ENCODE assay signal across 22 mouse cellular contexts in genomic region chr2:180545046-180545445, GRCm38 (mm10). TPM values are rescaled to one million over a fixed set of nuclear protein-coding genes. Genes with fewer than 3 reads are reported as not detected.
DNase-seq lines count a peak whose midpoint lies in the region; ATAC-seq and TF ChIP-seq lines count a peak whose summit lies in the region.
"Had no signal": no experiment of that assay in that cellular context is flagged by ENCODE, and none has a peak within 500 bp of the region (broad histone marks: within the 10 kb centered on the region; RNA-seq: fewer than 3 reads in every experiment).

No protein-coding gene starts in this region.

- no peak for TF ChIP-seq CTCF in liver, postnatal 0 days (IDR thresholded peaks at IDR 0.05; ENCODE audit: low read depth)
- no peak for TF ChIP-seq CTCF in thymus, adult 2 months (IDR thresholded peaks at IDR 0.05; ENCODE audit: borderline replicate concordance, control insufficient read depth, extremely low read depth, insufficient read depth, low read length, poor library complexity)

- H3K4me1 ChIP-seq in liver, embryonic 12.5 days: no peaks in the 10 kb centered on the region
- H3K4me1 ChIP-seq in liver, postnatal 0 days (ENCODE audit: insufficient read depth): no peaks in the 10 kb centered on the region
- H3K4me1 ChIP-seq in thymus, adult 2 months (replicated peaks; ENCODE audit: control insufficient read depth, insufficient read depth, low read length): no peaks in the 10 kb centered on the region
- H3K4me1 ChIP-seq in brown adipose tissue, adult 24 weeks (ENCODE audit: control insufficient read depth, insufficient read depth, insufficient read length, low read length): no peaks in the 10 kb centered on the region

- H3K9me3 ChIP-seq in liver, embryonic 12.5 days (replicated peaks): no peaks in the 10 kb centered on the region
- H3K9me3 ChIP-seq in liver, postnatal 0 days (ENCODE audit: low read length): no peaks in the 10 kb centered on the region
- H3K9me3 ChIP-seq: embryonic facial prominence, embryonic 12.5 days; forebrain, embryonic 15.5 days; heart, embryonic 10.5 days; hindbrain, embryonic 12.5 days had no signal

- no peak overlapping the region for H3K27ac ChIP-seq in liver, embryonic 12.5 days
- H3K27ac ChIP-seq in liver, postnatal 0 days (ENCODE audit: low read depth): no peak overlapping the region
- no peak overlapping the region for H3K27ac ChIP-seq in thymus, adult 2 months (ENCODE audit: control insufficient read depth, insufficient read depth, low read length)
- H3K27ac ChIP-seq in brown adipose tissue, adult 24 weeks (replicated peaks; ENCODE audit: low read depth, low read length): no peak overlapping the region
- H3K27ac ChIP-seq: embryonic facial prominence, embryonic 12.5 days; heart, embryonic 10.5 days; hindbrain, embryonic 12.5 days had no signal

- TF ChIP-seq EP300 in liver, postnatal 0 days (IDR thresholded peaks at IDR 0.05; ENCODE audit: low read depth): no peak

- H3K36me3 ChIP-seq in liver, embryonic 12.5 days: no peaks in the 10 kb centered on the region
- no peaks in the 10 kb centered on the region for H3K36me3 ChIP-seq in liver, postnatal 0 days (replicated peaks; ENCODE audit: insufficient read depth, low read length)
- no peaks in the 10 kb centered on the region for H3K36me3 ChIP-seq in thymus, adult 2 months (ENCODE audit: control insufficient read depth, insufficient read depth, low read length)
- H3K36me3 ChIP-seq: embryonic facial prominence, embryonic 12.5 days; forebrain, embryonic 15.5 days; heart, embryonic 10.5 days; hindbrain, embryonic 12.5 days had no signal

- no peak for ATAC-seq in liver, embryonic 12.5 days
- no peak for ATAC-seq in liver, postnatal 0 days
- ATAC-seq: forebrain, embryonic 15.5 days; hindbrain, embryonic 16.5 days; Patski had no signal

- H3K27me3 ChIP-seq in liver, embryonic 12.5 days (replicated peaks): peaks cover 3% of the 10 kb centered on the region; the same call in 1 of the 2 replicates
- H3K27me3 ChIP-seq in liver, postnatal 0 days (ENCODE audit: insufficient read depth, low read length): no peaks in the 10 kb centered on the region
- no peaks in the 10 kb centered on the region for H3K27me3 ChIP-seq in thymus, adult 2 months (ENCODE audit: control insufficient read depth, insufficient read depth, low read length)
- H3K27me3 ChIP-seq: embryonic facial prominence, embryonic 12.5 days; forebrain, embryonic 15.5 days had no signal

- no peak overlapping the region for H3K9ac ChIP-seq in liver, embryonic 12.5 days
- no peak overlapping the region for H3K9ac ChIP-seq in liver, postnatal 0 days (replicated peaks)
- H3K9ac ChIP-seq: embryonic facial prominence, embryonic 12.5 days; forebrain, embryonic 15.5 days; hindbrain, embryonic 12.5 days had no signal

- TF ChIP-seq POLR2A in thymus, adult 2 months (IDR thresholded peaks at IDR 0.05; ENCODE audit: control insufficient read depth, extremely low read depth, insufficient read depth, low read length, poor library complexity): no peak

- H3K4me2 ChIP-seq in liver, embryonic 12.5 days: 0 out of 2 replicates have a peak overlapping the region, but pooled peaks have one; percentile 24
- no peak overlapping the region for H3K4me2 ChIP-seq in liver, postnatal 0 days (ENCODE audit: low read depth, low read length)
- H3K4me2 ChIP-seq: embryonic facial prominence, embryonic 12.5 days; forebrain, embryonic 15.5 days; hindbrain, embryonic 12.5 days had no signal

- DNase-seq in liver, postnatal 0 days: no peak
- DNase-seq in thymus, postnatal 4 days: peak; percentile 19
- DNase-seq in thymus, adult 2 months: no peak
- no peak for DNase-seq in ovary, postnatal 14 days (ENCODE audit: low spot score)
- no peak for DNase-seq in layer of hippocampus, adult 8-10 months (ENCODE audit: low spot score in 2 of 2)
- DNase-seq: adrenal gland, adult 8-10 months; cerebellum, adult 11-12 months; cerebellum, adult 9-10 months; cerebellum, postnatal 25 days; gastrocnemius, postnatal 36 days; heart, adult 18-20 months; heart, postnatal 10 days; heart, postnatal 4 days had no signal

- no peak overlapping the region for H3K4me3 ChIP-seq in liver, embryonic 12.5 days
- no peak overlapping the region for H3K4me3 ChIP-seq in liver, postnatal 0 days (ENCODE audit: low read depth, low read length)
- no peak overlapping the region for H3K4me3 ChIP-seq in thymus, adult 2 months (ENCODE audit: control insufficient read depth, insufficient read depth, low read length)
- peak overlapping the region; percentile 17; the same call in 1 of the 2 replicates for H3K4me3 ChIP-seq in brown adipose tissue, adult 24 weeks (ENCODE audit: insufficient read depth, low read depth, low read length)
- H3K4me3 ChIP-seq: embryonic facial prominence, embryonic 12.5 days; forebrain, embryonic 15.5 days; heart, embryonic 10.5 days; hindbrain, embryonic 12.5 days had no signal

- 38% methylated on average over 18 of the region's 18 CpGs for WGBS in liver, embryonic 12.5 days (ENCODE audit: insufficient replicate concordance)
- WGBS in liver, postnatal 0 days (ENCODE audit: insufficient replicate concordance): 68% methylated on average over 18 of the region's 18 CpGs
- WGBS in thymus, adult 2 months: 65% methylated on average over 18 of the region's 18 CpGs

RNA-seq across cellular contexts. Expression of gene Mrgbp, which starts 36.1 kb away (rescaled TPM):
- 15.2 and 15.6 TPM in 2 replicates for polyA plus RNA-seq in liver, embryonic 12.5 days (2016; fragmentation: Nextera tagmentation; extraction: Ambion mirVana)
- polyA plus RNA-seq in liver, postnatal 0 days (2015; fragmentation: Nextera tagmentation; extraction: Ambion mirVana): 7.3 and 7.5 TPM in 2 replicates
- polyA plus RNA-seq in thymus, adult 2 months (2012; rRNA removed): 75.6 and 75.7 TPM in 2 replicates
- polyA plus RNA-seq in brown adipose tissue, adult 24 weeks (2012; ENCODE audit: insufficient read depth, insufficient read length, missing spikeins): 8.1 and 10.4 TPM in 2 replicates
- 10 to 100 TPM; 20.9 to 26.4 (median 22.7) TPM for total RNA-seq in layer of hippocampus, adult 8-10 months (2022)

RNA-seq across cellular contexts. Expression of gene Ogfr, which starts 44.0 kb away (rescaled TPM):
- polyA plus RNA-seq in liver, embryonic 12.5 days (2016; fragmentation: Nextera tagmentation; extraction: Ambion mirVana): 31.6 and 32.5 TPM in 2 replicates
- 22.7 and 24.9 TPM in 2 replicates for polyA plus RNA-seq in liver, postnatal 0 days (2015; fragmentation: Nextera tagmentation; extraction: Ambion mirVana)
- polyA plus RNA-seq in thymus, adult 2 months (2012; rRNA removed): 75.7 and 86.1 TPM in 2 replicates
- polyA plus RNA-seq in brown adipose tissue, adult 24 weeks (2012; ENCODE audit: insufficient read depth, insufficient read length, missing spikeins): 17.9 and 19.9 TPM in 2 replicates
- total RNA-seq in layer of hippocampus, adult 8-10 months (2022): 10 to 100 TPM; 31.4 to 40.8 (median 36.4) TPM

RNA-seq across cellular contexts. Expression of gene Ntsr1, which starts 45.3 kb away (rescaled TPM):
- polyA plus RNA-seq in liver, embryonic 12.5 days (2016; fragmentation: Nextera tagmentation; extraction: Ambion mirVana): 0.12 and 0.31 TPM in 2 replicates
- polyA plus RNA-seq in liver, postnatal 0 days (2015; fragmentation: Nextera tagmentation; extraction: Ambion mirVana): not detected in 2 replicates
- 0.19 and 0.40 TPM in 2 replicates for polyA plus RNA-seq in thymus, adult 2 months (2012; rRNA removed)
- polyA plus RNA-seq in brown adipose tissue, adult 24 weeks (2012; ENCODE audit: insufficient read depth, insufficient read length, missing spikeins): not detected in 2 replicates
- 1 to 10 TPM; 3.1 to 4.7 (median 4.3) TPM for total RNA-seq in layer of hippocampus, adult 8-10 months (2022)
- total RNA-seq: adrenal gland, adult 8-10 months; adrenal gland, postnatal 36 days; gastrocnemius, postnatal 36 days; heart, adult 18-20 months had no signal
- polyA plus RNA-seq: Patski had no signal

RNA-seq across cellular contexts. Expression of gene Col9a3, which starts 52.5 kb away (rescaled TPM):
- polyA plus RNA-seq in liver, embryonic 12.5 days (2016; fragmentation: Nextera tagmentation; extraction: Ambion mirVana): 2.4 and 2.9 TPM in 2 replicates
- polyA plus RNA-seq in liver, postnatal 0 days (2015; fragmentation: Nextera tagmentation; extraction: Ambion mirVana): 0.41 and 0.63 TPM in 2 replicates
- polyA plus RNA-seq in thymus, adult 2 months (2012; rRNA removed): 4.4 and 4.8 TPM in 2 replicates
- polyA plus RNA-seq in brown adipose tissue, adult 24 weeks (2012; ENCODE audit: insufficient read depth, insufficient read length, missing spikeins): not detected in 2 replicates
- 10 to 100 TPM in 2 of 4 experiments, 1 to 10 TPM in 2; 7.5 to 11.2 (median 9.4) TPM for total RNA-seq in layer of hippocampus, adult 8-10 months (2022)
